Mouse (Mus musculus) cortical plate, adult 2 months (tissue): ENCODE results near the gene Chka. TPM values are rescaled to one million over a fixed set of nuclear protein-coding genes. Genes with fewer than 3 reads are reported as not detected.

Source experiments
- H3K27ac ChIP-seq: fragments of 200-500 bp; 2 replicates; pipeline ENCODE4 v1.5.1; 2012; ENCODE audit warnings: low read length, control low read depth, inconsistent platforms; ENCODE audit not compliant: insufficient read depth
- H3K4me1 ChIP-seq: fragments of 200-500 bp; 2 replicates; pipeline ENCODE4 v1.6.1; 2011; ENCODE audit warnings: low read length; ENCODE audit not compliant: control insufficient read depth, insufficient read depth
- H3K4me3 ChIP-seq: fragments of 200-500 bp; 2 replicates; pipeline ENCODE4 v1.5.1; 2011; ENCODE audit warnings: mild to moderate bottlenecking, low read length, control low read depth; ENCODE audit not compliant: insufficient read depth
- CTCF ChIP-seq: fragments of 200-500 bp; IDR thresholded peaks from 2 replicates; pipeline ENCODE4 v1.5.1; 2011; ENCODE audit warnings: mild to moderate bottlenecking, control low read depth, low read length; ENCODE audit not compliant: insufficient read depth; ENCODE audit errors: extremely low read depth
- POLR2A ChIP-seq: fragments of 200-500 bp; IDR thresholded peaks from 2 replicates; pipeline ENCODE4 v1.6.1; 2011; ENCODE audit warnings: mild to moderate bottlenecking, low read length, control low read depth; ENCODE audit not compliant: insufficient read depth; ENCODE audit errors: extremely low read depth
- polyA plus RNA-seq: library from polyadenylated mRNA; depleted of rRNA; stranded (reverse); fragments of >200 nt; gene quantifications from 2 replicates; pipeline ENCODE4 v1.2.3, GENCODE M21; 2012

Gene Chka
- polyA plus RNA-seq, 1 experiment, result 134 TPM

DNA sequence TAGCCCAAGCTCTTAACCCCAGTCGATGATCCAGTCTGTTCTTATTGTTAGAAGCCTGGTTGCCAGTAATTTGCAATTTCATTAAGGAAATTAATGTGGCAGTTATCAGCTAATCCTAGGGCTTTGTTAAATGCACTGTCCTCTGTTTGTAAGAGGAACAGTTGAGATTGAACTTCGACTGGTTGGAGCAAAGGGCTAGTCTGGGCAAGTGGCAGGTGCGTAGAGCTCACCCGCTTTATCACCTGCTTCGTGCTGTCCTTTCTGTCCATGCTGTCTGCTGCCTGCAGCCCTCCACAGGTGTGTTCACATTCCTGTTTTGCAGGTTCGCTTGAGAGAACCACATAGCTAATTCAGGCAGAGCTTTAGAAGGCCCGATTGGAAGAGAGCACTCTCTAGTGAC lies 23.5 kb downstream of the Chka start:
- H3K27ac ChIP-seq, result no peak overlapping the region
- H3K4me1 ChIP-seq, result peaks cover 7% of the 10 kb centered on the region
- TF ChIP-seq CTCF, result no peak
- TF ChIP-seq POLR2A, result no peak
- H3K4me3 ChIP-seq, result no peak overlapping the region

DNA sequence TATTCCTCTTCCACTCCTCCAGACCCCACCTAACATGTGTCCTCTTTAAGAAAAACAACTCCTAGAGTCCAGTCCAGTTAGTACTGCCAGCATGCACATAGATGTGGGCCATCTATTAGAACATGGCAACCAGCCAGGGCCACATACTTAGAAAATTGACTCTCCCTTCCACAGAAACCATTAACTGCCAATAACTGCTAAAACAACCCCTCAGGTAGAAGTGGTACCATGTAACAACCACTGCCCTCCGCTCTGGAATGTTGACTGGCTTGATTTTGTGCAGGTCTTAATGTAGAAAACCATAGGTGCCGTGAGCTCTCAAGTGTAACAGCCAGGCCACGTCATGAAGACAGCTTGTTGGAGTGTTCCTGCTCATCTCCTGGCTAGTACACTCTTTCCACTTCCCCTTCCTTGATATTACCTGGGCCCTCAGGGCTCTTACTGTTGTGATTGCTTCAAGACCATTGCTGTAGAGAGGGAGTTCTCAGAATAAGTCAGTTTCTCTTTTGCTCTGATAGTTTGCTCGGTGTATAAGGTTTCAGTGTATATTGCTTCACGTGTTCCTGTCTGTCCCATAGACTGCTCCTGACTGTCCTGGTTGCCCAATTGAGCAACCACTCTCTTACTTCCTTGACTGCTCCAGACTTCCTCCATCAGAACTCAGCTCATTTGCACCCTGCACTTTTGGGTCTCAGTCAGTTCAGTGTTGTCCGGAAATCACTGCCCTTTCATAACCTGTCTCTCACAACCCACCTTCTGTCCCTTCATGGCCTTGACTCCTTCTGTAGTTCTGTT lies 28.7 kb downstream of the Chka start:
- Histone ChIP-seq H3K4me1 (no peaks in the 10 kb centered on the region; the same call in 1 of the 2 replicates), H3K4me3 (no peak overlapping the region), H3K27ac (no peak overlapping the region)
- no peak for TF ChIP-seq CTCF
- no peak for TF ChIP-seq POLR2A

DNA sequence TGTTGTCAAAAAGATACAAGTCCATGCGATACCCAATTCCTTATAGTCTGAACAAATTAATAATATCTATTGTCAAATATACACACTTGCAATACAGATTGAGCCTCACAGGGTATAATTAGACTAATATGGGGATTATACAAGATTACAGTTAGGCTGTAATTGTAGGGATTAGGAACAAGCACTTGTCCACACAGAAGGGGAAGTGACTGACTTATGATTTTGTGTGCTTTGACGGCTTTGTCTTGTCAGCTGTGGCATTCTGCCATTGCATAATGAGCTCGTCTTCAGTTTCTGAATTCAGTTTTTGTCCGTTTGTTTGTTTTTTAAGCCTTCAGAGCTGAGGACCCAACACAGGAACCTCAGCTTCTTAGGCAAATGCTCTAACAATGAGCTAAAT lies 30.6 kb downstream of the Chka start:
- Histone ChIP-seq H3K4me1 (no peaks in the 10 kb centered on the region; the same call in 1 of the 2 replicates), H3K4me3 (no peak overlapping the region), H3K27ac (no peak overlapping the region)
- no peak for TF ChIP-seq POLR2A
- no peak for TF ChIP-seq CTCF

DNA sequence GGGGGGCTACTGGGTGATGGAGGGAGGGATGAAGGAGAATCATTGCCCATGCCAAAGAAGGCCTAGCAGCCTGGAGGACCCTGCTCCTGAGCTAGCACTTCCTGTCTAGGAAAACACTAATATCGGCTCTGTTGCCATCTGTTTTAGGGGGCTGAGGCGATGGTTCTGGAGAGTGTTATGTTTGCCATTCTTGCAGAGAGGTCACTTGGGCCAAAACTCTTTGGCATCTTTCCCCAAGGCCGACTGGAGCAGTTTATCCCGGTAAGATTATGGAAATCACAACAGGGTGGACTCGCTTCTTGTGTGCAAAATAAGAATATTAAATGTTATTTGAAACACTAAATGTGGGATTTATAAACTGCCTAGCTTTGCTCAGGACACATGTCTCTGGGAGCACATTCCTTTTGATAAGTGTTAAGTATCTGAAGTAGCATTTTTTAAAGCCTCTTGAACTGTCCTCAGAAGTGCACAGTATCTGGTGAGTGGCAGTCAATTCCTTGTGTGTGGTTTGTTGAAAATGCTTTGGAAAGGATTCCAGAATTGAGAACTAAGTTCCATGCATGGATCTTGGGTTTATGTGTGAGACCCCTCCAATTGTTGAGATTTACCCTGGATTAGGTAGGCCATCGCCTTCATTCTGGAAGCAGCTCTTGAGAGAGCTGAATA lies 32.9 kb downstream of the Chka start:
- no peak overlapping the region for H3K27ac ChIP-seq
- TF ChIP-seq POLR2A, result no peak
- no peak for TF ChIP-seq CTCF
- no peak overlapping the region for H3K4me3 ChIP-seq
- no peaks in the 10 kb centered on the region; the same call in 1 of the 2 replicates for H3K4me1 ChIP-seq

DNA sequence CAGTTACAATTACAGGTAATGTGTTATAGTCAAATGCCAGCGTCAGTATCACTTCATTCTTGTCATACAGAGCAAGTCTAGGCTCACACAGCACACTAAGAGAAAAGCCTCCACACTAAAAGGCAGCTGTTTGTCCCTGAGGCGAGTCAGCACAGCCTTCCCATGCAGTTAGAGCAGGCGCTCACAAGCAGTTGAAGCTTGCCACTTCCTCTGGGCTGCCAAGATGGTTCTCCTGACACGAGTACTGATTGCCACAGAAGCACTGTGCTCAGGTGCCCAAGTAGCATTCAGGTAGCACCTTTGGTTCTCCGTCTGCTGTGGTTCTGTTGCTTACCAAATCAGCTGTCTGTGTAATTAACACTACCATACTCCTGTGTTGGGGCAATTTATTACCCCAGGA lies 37.5 kb downstream of the Chka start:
- Histone ChIP-seq H3K4me1 (no peaks in the 10 kb centered on the region), H3K27ac (no peak overlapping the region), H3K4me3 (no peak overlapping the region)
- TF ChIP-seq CTCF (no peak), POLR2A (no peak)

DNA sequence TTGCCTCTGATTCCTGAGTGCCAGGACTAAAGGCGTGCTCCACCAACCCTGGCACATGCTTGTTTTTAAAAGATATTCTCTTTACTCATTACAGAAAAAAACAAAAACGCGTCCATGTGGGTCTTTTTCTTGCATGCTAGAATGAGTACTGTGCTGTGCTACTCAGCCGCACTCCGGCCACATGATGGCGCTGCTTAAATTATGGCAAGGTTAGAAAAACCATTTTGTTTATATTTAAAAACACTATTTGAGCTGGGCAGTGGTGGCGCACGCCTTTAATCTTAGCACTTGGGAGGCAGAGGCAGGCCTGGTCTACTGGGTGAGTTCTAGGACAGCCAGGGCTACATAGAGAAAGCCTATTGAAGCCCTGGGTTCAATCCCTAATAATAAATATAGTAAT lies 38.6 kb downstream of the Chka start:
- Histone ChIP-seq H3K27ac (no peak overlapping the region), H3K4me1 (no peaks in the 10 kb centered on the region), H3K4me3 (no peak overlapping the region)
- TF ChIP-seq POLR2A (no peak), CTCF (peak; percentile 34)

DNA sequence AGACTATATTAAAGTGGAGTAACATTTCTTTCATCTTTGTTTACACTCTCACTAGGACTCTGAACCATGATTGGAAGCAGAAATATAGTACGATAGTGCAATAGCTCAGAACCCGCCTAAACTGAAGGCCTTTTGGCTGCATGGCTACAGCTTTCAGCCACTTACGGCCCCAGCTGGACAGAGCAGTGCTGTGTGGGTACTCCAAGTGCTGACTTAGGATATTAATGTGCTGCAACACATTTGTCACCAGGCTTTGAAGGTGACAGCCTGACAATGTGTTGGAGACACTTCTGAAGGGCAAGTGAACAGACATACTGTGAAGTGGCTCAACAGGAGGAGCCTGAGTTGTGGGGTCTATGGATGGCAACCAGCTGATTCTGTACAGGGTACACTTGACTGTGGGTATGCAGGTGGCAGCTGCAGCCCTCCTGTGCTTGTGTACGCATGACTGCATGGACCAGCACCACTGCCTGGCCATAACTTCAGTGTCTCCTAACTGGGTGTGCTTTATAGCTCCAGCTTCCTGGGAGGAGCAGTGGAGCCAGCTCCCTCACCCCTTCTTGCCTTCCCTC lies 42.1 kb downstream of the Chka start:
- no peak overlapping the region for H3K27ac ChIP-seq
- TF ChIP-seq CTCF, result no peak
- TF ChIP-seq POLR2A, result no peak
- no peak overlapping the region for H3K4me3 ChIP-seq
- H3K4me1 ChIP-seq, result no peaks in the 10 kb centered on the region

DNA sequence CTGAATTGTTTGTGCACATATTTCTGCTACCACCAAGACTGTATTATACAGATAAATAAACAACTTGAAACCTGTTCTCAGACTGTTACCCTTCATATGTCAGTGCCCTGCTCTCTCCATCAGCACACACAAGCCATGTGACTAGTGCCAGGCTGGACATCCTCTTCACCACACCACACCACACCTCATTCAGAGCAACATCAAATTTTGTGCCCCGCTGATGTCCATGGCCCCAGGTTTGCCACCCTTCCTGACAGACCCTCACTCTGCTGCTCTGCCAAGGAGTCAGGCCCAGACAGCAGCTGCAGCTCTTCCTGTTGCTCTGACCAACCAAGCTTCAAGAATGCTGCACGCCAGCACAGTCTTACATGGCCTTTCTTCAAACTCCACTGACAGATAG lies 42.7 kb downstream of the Chka start:
- Histone ChIP-seq H3K4me3 (no peak overlapping the region), H3K4me1 (no peaks in the 10 kb centered on the region), H3K27ac (no peak overlapping the region)
- no peak for TF ChIP-seq CTCF
- no peak for TF ChIP-seq POLR2A

DNA sequence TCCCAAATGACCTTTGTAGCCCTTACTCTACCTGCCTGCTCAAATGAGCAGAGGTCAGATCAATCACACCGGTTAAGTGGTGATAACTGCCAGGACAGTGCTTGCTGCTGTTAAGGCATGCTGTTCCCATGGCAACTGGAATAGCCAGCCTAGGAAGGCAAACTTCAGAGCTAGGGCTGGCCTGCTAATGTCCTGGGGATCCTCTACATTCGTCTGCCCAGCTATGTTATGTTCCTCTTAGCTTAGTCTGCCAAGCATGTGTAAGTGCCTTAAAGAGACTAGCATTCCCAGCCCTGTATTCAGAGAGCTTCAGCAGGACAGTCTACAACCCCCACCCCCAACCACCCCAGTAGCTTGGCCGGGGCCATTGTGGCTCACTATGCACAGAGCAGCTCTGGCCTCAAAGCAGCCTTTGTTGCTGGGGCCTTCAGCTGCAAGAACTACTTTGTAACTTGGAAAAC lies 43.6 kb downstream of the Chka start:
- Histone ChIP-seq H3K4me1 (no peaks in the 10 kb centered on the region), H3K4me3 (no peak overlapping the region), H3K27ac (no peak overlapping the region)
- TF ChIP-seq CTCF, result no peak
- no peak for TF ChIP-seq POLR2A

DNA sequence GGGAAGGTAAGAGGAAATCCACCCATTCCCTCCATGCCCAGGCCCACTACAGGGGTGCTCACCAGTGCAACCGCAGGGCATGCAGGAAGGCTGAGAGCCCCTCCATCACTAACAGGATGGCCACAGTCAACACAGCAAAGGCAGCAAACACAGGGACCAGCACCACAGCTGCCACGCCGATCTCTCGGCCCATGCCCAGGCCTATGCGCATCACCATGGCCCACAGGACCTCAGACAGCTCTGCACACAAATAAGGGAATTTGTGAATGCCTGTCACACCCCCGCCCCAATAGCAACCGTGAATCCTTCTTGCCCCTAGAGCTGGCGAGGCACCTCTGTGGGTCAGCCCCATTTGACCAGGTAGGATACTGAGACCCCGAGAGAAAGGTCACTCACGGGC lies 44.6 kb downstream of the Chka start:
- no peak overlapping the region for H3K4me3 ChIP-seq
- no peaks in the 10 kb centered on the region for H3K4me1 ChIP-seq
- no peak for TF ChIP-seq POLR2A
- no peak for TF ChIP-seq CTCF
- H3K27ac ChIP-seq, result no peak overlapping the region
